Mouse (Mus musculus) heart, embryonic 14.5 days (tissue): ENCODE measurements around the gene Zfp52. TPM values are rescaled to one million over a fixed set of nuclear protein-coding genes. Genes with fewer than 3 reads are reported as not detected.

ENCODE experiments used
- ATAC-seq: fragments of 200-750 bp; cut with Nextera tagmentation; 2 replicates; pipeline ENCODE4 v1.8.0; 2017; ENCODE audit warnings: low read depth, moderate TSS enrichment; ENCODE audit not compliant: insufficient number of reproducible peaks, insufficient read depth, low FRiP score
- H3K27ac ChIP-seq, 2 experiments: fragments of 200-500 bp in 1 of 2; fragments of 300-500 bp in 1 of 2; sonication (generic) in 1 of 2; replicated peaks in 1 of 2; 2 replicates each; pipeline ENCODE4 v1.5.1; 2012 to 2014; ENCODE audit warnings: low read depth in 2 of 2, low read length in 2 of 2, control low read depth in 1 of 2, mild to moderate bottlenecking in 1 of 2, mixed read lengths in 1 of 2; ENCODE audit not compliant: control insufficient read depth in 1 of 2, insufficient read depth in 1 of 2
- H3K27me3 ChIP-seq: fragments of 300-500 bp; sonication (generic); 2 replicates; pipeline ENCODE4 v1.6.1; 2014; ENCODE audit warnings: mild to moderate bottlenecking, low read length, control low read depth; ENCODE audit not compliant: control insufficient read depth, insufficient read depth
- H3K36me3 ChIP-seq: fragments of 300-500 bp; sonication (generic); 2 replicates; pipeline ENCODE4 v1.6.1; 2014; ENCODE audit warnings: mild to moderate bottlenecking, control low read depth, low read length, mixed read lengths; ENCODE audit not compliant: control insufficient read depth, insufficient read depth
- H3K4me1 ChIP-seq, 2 experiments: fragments of 200-500 bp in 1 of 2; fragments of 300-500 bp in 1 of 2; sonication (generic) in 1 of 2; 2 replicates each; pipeline ENCODE4 v1.6.1; 2012 to 2014; ENCODE audit warnings: low read length in 2 of 2, control low read depth in 1 of 2, mixed read lengths in 1 of 2; ENCODE audit not compliant: control insufficient read depth in 2 of 2, insufficient read depth in 2 of 2
- H3K4me2 ChIP-seq: fragments of 300-500 bp; sonication (generic); 2 replicates; pipeline ENCODE4 v1.6.1; 2014; ENCODE audit warnings: mild to moderate bottlenecking, low read length
- H3K4me3 ChIP-seq, 2 experiments: fragments of 200-500 bp in 1 of 2; fragments of 300-500 bp in 1 of 2; sonication (generic) in 1 of 2; 2 replicates each; pipeline ENCODE4 v1.5.1; 2012 to 2014; ENCODE audit warnings: low read length in 2 of 2, mild to moderate bottlenecking in 2 of 2, control low read depth in 1 of 2, low read depth in 1 of 2, moderate library complexity in 1 of 2; ENCODE audit not compliant: control insufficient read depth in 1 of 2, insufficient read depth in 1 of 2
- H3K9ac ChIP-seq: fragments of 300-500 bp; sonication (generic); 2 replicates; pipeline ENCODE4 v1.6.1; 2014; ENCODE audit warnings: mild to moderate bottlenecking, low read length
- H3K9me3 ChIP-seq: fragments of 300-500 bp; sonication (generic); 2 replicates; pipeline ENCODE4 v1.6.1; 2016; ENCODE audit warnings: low read length, control low read depth; ENCODE audit not compliant: control insufficient read depth
- WGBS: fragments of 180-500 bp; shearing (Covaris S2); extraction: QIAGEN DNeasy Blood & Tissue Kit; methylation state at CpG from one replicate; pipeline ENCODE4 v1.1.7; 2014; 5-methylcytosine and 5-hydroxymethylcytosine counted together
- polyA plus RNA-seq: library from polyadenylated mRNA; unstranded; fragments of >200 nt; fragmentation: Nextera tagmentation; extraction: Ambion mirVana; gene quantifications from 2 replicates; pipeline ENCODE4 v1.2.1, GENCODE M21; 2014

Gene Zfp52
- polyA plus RNA-seq, 1 experiment from 2014 or later: 4.0 TPM

- Histone ChIP-seq H3K4me3 (peak overlapping the region in 1 of 2 experiments; percentile 53; a peak in 2 of 4 replicates), H3K36me3 (peaks cover 4% of the 10 kb centered on the region; the same call in 1 of the 2 replicates), H3K27me3 (no peaks in the 10 kb centered on the region), H3K27ac (peak overlapping the region in 1 of 2 experiments; percentile 92; a peak in 1 of 4 replicates), H3K9ac (peak overlapping the region; percentile 78), H3K9me3 (no peaks in the 10 kb centered on the region), H3K4me2 (peak overlapping the region; percentile 77), H3K4me1 (peaks cover 0 to 4% of the 10 kb centered on the region in 2 experiments; a peak in 2 of 4 replicates)
- ATAC-seq: no peak
- 2% methylated on average over 8 of the region's 8 CpGs for WGBS
Observed at GRCm38 (mm10) chr17:21515403-21516105, 19.8 kb upstream of the Zfp52 start.

- ATAC-seq: peak; percentile 90
- Histone ChIP-seq H3K4me1 (peaks cover 0 to 4% of the 10 kb centered on the region in 2 experiments; a peak in 2 of 4 replicates), H3K4me2 (peak overlapping the region; percentile 77), H3K27ac (peak overlapping the region; percentile 91 to 92), H3K36me3 (no peaks in the 10 kb centered on the region), H3K9ac (peak overlapping the region; percentile 78), H3K9me3 (no peaks in the 10 kb centered on the region), H3K4me3 (peak overlapping the region; percentile 53 to 77), H3K27me3 (no peaks in the 10 kb centered on the region)
- under 1% methylated on average over 37 of the region's 37 CpGs for WGBS
Observed at GRCm38 (mm10) chr17:21516201-21517129, 18.9 kb upstream of the Zfp52 start.

DNA sequence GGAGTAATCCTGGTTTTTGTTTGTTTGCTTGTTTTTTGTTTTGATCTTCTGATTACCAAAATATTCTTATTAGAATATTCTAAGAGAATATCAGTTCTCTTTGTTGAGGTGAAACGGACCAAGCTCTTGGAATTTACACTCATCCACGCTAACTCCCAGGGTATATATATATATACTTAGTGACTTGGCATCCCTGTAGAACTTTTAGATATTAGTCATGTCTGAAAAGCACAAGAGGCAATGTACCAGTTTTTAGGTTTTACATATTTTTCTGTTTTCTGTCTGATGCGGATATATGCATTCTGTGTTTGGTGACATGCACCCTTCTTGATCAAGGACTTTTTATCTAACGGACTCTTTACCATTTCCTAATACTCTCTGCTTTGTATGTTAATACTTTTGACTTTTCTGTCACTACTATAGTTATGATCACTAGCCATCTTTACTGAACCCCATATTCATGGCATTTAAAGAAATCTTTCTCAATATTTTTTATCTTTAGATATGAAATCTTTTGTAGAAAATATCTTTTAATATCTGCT is 18.1 kb upstream of the Zfp52 start:
- Histone ChIP-seq H3K4me1 (peaks cover 0 to 4% of the 10 kb centered on the region in 2 experiments; a peak in 2 of 4 replicates), H3K36me3 (no peaks in the 10 kb centered on the region), H3K27ac (peak overlapping the region; percentile 91 to 92; a peak in 3 of 4 replicates), H3K27me3 (no peaks in the 10 kb centered on the region), H3K9ac (peak overlapping the region; percentile 78), H3K9me3 (no peaks in the 10 kb centered on the region), H3K4me3 (peak overlapping the region; percentile 53 to 77; a peak in 3 of 4 replicates), H3K4me2 (peak overlapping the region; percentile 77)
- WGBS: 27% methylated on average over 4 of the region's 4 CpGs
- ATAC-seq: no peak

GRCm38 (mm10) chr17:21526270-21526669 is 9.1 kb upstream of the Zfp52 start:
- H3K4me3 ChIP-seq: no peak overlapping the region
- H3K9me3 ChIP-seq: no peaks in the 10 kb centered on the region
- H3K36me3 ChIP-seq: no peaks in the 10 kb centered on the region
- no peak for ATAC-seq
- peaks cover 0 to 1% of the 10 kb centered on the region in 2 experiments; a peak in 1 of 4 replicates for H3K4me1 ChIP-seq
- H3K9ac ChIP-seq: no peak overlapping the region
- H3K27ac ChIP-seq: no peak overlapping the region
- H3K4me2 ChIP-seq: no peak overlapping the region
- H3K27me3 ChIP-seq: no peaks in the 10 kb centered on the region

DNA sequence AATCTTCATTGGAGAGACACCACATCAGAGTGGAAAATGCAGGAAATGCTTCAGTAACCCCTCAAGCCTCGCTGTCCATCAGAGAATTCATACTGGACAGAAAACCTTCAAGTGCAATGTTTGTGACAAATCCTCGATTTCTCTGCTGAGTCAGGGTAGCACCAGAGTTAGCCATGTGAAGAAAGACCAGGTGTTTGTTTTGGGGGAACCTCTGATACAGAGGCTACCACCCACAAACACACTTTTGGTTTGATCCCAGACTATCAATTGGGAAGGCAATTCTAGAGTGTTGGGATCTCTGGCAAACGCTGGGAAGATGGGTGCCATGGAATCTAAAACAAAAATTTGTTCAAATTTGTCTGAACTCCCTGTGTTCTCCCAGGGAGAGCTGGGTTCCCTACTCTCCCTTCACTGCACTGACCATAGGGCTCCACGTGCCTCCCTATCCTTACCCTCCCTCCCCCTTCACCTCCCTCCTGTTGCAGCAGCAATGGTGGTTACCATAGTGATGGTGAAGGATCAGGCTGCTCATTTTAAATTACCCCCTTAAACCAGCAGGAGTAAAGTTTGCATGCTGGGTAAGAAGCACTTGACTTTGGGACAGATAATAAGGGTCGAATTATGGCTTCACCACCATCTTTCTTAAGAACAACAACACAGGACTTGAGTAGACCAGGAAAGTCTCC is 4.6 kb upstream of the Zfp52 start:
- 68% methylated on average over 5 of the region's 5 CpGs for WGBS
- H3K27ac ChIP-seq: no peak overlapping the region

DNA sequence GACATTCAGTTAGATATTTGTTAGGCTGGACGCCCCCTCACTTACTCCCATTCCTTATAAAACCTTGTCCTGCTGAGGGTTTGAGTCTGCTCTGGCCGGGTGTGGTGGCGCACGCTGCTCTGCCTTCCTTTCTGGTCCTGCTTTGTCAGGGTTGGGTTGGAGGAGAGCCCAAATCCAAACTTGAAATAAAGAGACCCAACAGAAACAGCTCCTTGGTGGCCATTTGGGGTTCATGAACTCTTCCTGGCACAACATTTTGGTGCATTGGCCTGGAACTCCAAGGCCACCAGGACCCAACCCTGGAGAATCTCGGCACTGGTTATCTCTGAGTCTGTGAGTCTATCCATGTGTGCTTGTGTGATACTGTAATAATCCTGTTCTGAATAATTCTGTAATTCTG is 3.7 kb upstream of the Zfp52 start:
- peak overlapping the region; percentile 57 to 72 for H3K4me3 ChIP-seq
- H3K9ac ChIP-seq: peak overlapping the region; percentile 93
- peaks cover 6 to 22% of the 10 kb centered on the region in 2 experiments for H3K4me1 ChIP-seq
- H3K4me2 ChIP-seq: peak overlapping the region; percentile 75
- no peaks in the 10 kb centered on the region for H3K27me3 ChIP-seq
- peak overlapping the region; percentile 93 to 96 for H3K27ac ChIP-seq
- 47% methylated on average over 5 of the region's 5 CpGs for WGBS
- H3K36me3 ChIP-seq: no peaks in the 10 kb centered on the region
- no peak for ATAC-seq
- H3K9me3 ChIP-seq: no peaks in the 10 kb centered on the region

More for the DNA sequence above, 4.6 kb upstream of the Zfp52 start:
- Histone ChIP-seq H3K4me1 (peaks cover 6 to 22% of the 10 kb centered on the region in 2 experiments), H3K4me3 (no peak overlapping the region), H3K9me3 (no peaks in the 10 kb centered on the region), H3K9ac (no peak overlapping the region), H3K4me2 (no peak overlapping the region), H3K27me3 (no peaks in the 10 kb centered on the region), H3K36me3 (no peaks in the 10 kb centered on the region)
- ATAC-seq: no peak
